Mouse (Mus musculus): ENCODE data around the gene Idi1. TPM values are rescaled to one million over a fixed set of nuclear protein-coding genes. Genes with fewer than 3 reads are reported as not detected.
"Not testable (repeated sequence)": the region's sequence is repeated elsewhere in the genome, so short reads cannot be mapped to it uniquely, and the experiment has no call there.

The Idi1 gene
- total and polyA plus RNA-seq, 3 experiments = 36.2 to 253 (median 126) TPM

GRCm38 (mm10) chr13:8933499-8933898 is 48.2 kb downstream of the Idi1 start:
- no peaks in the 10 kb centered on the region for H3K36me3 ChIP-seq (replicated peaks in 1 of 2; ENCODE audit: control insufficient read depth in 1 of 2, insufficient read depth in 1 of 2, low read length in 1 of 2)
- TF ChIP-seq MEF2A (IDR thresholded peaks at IDR 0.05; ENCODE audit: borderline replicate concordance, low read depth, low read length) (no peak), MAFK (IDR thresholded peaks at IDR 0.05; ENCODE audit: insufficient replicate concordance, low read length) (no peak), NELFE (IDR thresholded peaks at IDR 0.05; ENCODE audit: low read depth, low read length) (no peak), ZNF384 (IDR thresholded peaks at IDR 0.05; ENCODE audit: low read depth, low read length) (no peak), GABPA (IDR thresholded peaks at IDR 0.05; ENCODE audit: insufficient replicate concordance, low read depth, low read length) (no peak), PAX5 (IDR thresholded peaks at IDR 0.05; ENCODE audit: low read length) (no peak), NRF1 (IDR thresholded peaks at IDR 0.05; ENCODE audit: low read depth, low read length) (no peak), ZMIZ1 (IDR thresholded peaks at IDR 0.05; ENCODE audit: low read depth, low read length) (no peak), UBTF (IDR thresholded peaks at IDR 0.05; ENCODE audit: low read depth, low read length) (no peak), BHLHE40 (IDR thresholded peaks at IDR 0.05; ENCODE audit: low read depth, low read length) (no peak), RAD21 (IDR thresholded peaks at IDR 0.05; ENCODE audit: low read depth, low read length) (no peak), MAZ (IDR thresholded peaks at IDR 0.05; ENCODE audit: low read depth, low read length) (no peak)
- H3K4me3 ChIP-seq (replicated peaks in 1 of 3; ENCODE audit: low read depth in 2 of 3, low read length in 2 of 3, poor library complexity in 1 of 3) = no peak overlapping the region
- no peaks in the 10 kb centered on the region for H3K4me1 ChIP-seq (ENCODE audit: control insufficient read depth in 1 of 2, insufficient read depth in 2 of 2)
- H3K9ac ChIP-seq (ENCODE audit: insufficient read depth, low read depth) = no peak overlapping the region
- H3K9me3 ChIP-seq (replicated peaks; ENCODE audit: low read length) = no peaks in the 10 kb centered on the region
- no peak overlapping the region for H3K27ac ChIP-seq (ENCODE audit: insufficient read depth, low read depth)
- in situ Hi-C loops (cut with MboI; ENCODE audit: low pct_ligation_motif_present, low pct_unique_long_range_greater_than_20kb, low sequenced_read_pairs) (no loop called here), dilution Hi-C loops (cut with MboI; ENCODE audit: extremely low pct_ligation_motif_present, extremely low pct_unique_long_range_greater_than_20kb, low sequenced_read_pairs) (no loop called here)
- no peak overlapping the region for H3K4me2 ChIP-seq (ENCODE audit: insufficient read depth, low read depth, poor library complexity, severe bottlenecking)
- H3K79me2 ChIP-seq (replicated peaks; ENCODE audit: control insufficient read depth, extremely low read depth, insufficient read depth, poor library complexity, severe bottlenecking) = no peaks in the 10 kb centered on the region
- H3K27me3 ChIP-seq (replicated peaks) = peaks cover 5% of the 10 kb centered on the region
- DNase-seq (ENCODE audit: extremely low read depth) = no peak

GRCm38 (mm10) chr13:8937611-8938140 is 52.4 kb downstream of the Idi1 start:
- H3K9me3 ChIP-seq (replicated peaks; ENCODE audit: low read length); H3K4me2 ChIP-seq (ENCODE audit: insufficient read depth, low read depth, poor library complexity, severe bottlenecking); H3K27me3 ChIP-seq (replicated peaks); H3K36me3 ChIP-seq (replicated peaks in 1 of 2; ENCODE audit: control insufficient read depth in 1 of 2, insufficient read depth in 1 of 2, low read length in 1 of 2); DNase-seq (ENCODE audit: extremely low read depth); dilution Hi-C loops (cut with MboI; ENCODE audit: extremely low pct_ligation_motif_present, extremely low pct_unique_long_range_greater_than_20kb, low sequenced_read_pairs); H3K4me3 ChIP-seq (replicated peaks in 1 of 3; ENCODE audit: low read depth in 2 of 3, low read length in 2 of 3, poor library complexity in 1 of 3); H3K79me2 ChIP-seq (replicated peaks; ENCODE audit: control insufficient read depth, extremely low read depth, insufficient read depth, poor library complexity, severe bottlenecking); in situ Hi-C loops (cut with MboI; ENCODE audit: low pct_ligation_motif_present, low pct_unique_long_range_greater_than_20kb, low sequenced_read_pairs); H3K4me1 ChIP-seq (ENCODE audit: control insufficient read depth in 1 of 2, insufficient read depth in 2 of 2); H3K9ac ChIP-seq (ENCODE audit: insufficient read depth, low read depth); H3K27ac ChIP-seq (ENCODE audit: insufficient read depth, low read depth): not testable (repeated sequence)

GRCm38 (mm10) chr13:8941110-8941509 is 55.8 kb downstream of the Idi1 start:
- H3K36me3 ChIP-seq (replicated peaks in 1 of 2; ENCODE audit: control insufficient read depth in 1 of 2, insufficient read depth in 1 of 2, low read length in 1 of 2); dilution Hi-C loops (cut with MboI; ENCODE audit: extremely low pct_ligation_motif_present, extremely low pct_unique_long_range_greater_than_20kb, low sequenced_read_pairs); H3K9ac ChIP-seq (ENCODE audit: insufficient read depth, low read depth); H3K79me2 ChIP-seq (replicated peaks; ENCODE audit: control insufficient read depth, extremely low read depth, insufficient read depth, poor library complexity, severe bottlenecking); H3K27ac ChIP-seq (ENCODE audit: insufficient read depth, low read depth); H3K27me3 ChIP-seq (replicated peaks); in situ Hi-C loops (cut with MboI; ENCODE audit: low pct_ligation_motif_present, low pct_unique_long_range_greater_than_20kb, low sequenced_read_pairs); H3K4me1 ChIP-seq (ENCODE audit: control insufficient read depth in 1 of 2, insufficient read depth in 2 of 2); DNase-seq (ENCODE audit: extremely low read depth); H3K9me3 ChIP-seq (replicated peaks; ENCODE audit: low read length); H3K4me2 ChIP-seq (ENCODE audit: insufficient read depth, low read depth, poor library complexity, severe bottlenecking); H3K4me3 ChIP-seq (replicated peaks in 1 of 3; ENCODE audit: low read depth in 2 of 3, low read length in 2 of 3, poor library complexity in 1 of 3): not testable (repeated sequence)

GRCm38 (mm10) chr13:8941701-8942100 is 56.4 kb downstream of the Idi1 start:
- H3K4me3 ChIP-seq (replicated peaks in 1 of 3; ENCODE audit: low read depth in 2 of 3, low read length in 2 of 3, poor library complexity in 1 of 3); H3K79me2 ChIP-seq (replicated peaks; ENCODE audit: control insufficient read depth, extremely low read depth, insufficient read depth, poor library complexity, severe bottlenecking); H3K9me3 ChIP-seq (replicated peaks; ENCODE audit: low read length); H3K36me3 ChIP-seq (replicated peaks in 1 of 2; ENCODE audit: control insufficient read depth in 1 of 2, insufficient read depth in 1 of 2, low read length in 1 of 2); dilution Hi-C loops (cut with MboI; ENCODE audit: extremely low pct_ligation_motif_present, extremely low pct_unique_long_range_greater_than_20kb, low sequenced_read_pairs); H3K4me2 ChIP-seq (ENCODE audit: insufficient read depth, low read depth, poor library complexity, severe bottlenecking); DNase-seq (ENCODE audit: extremely low read depth); in situ Hi-C loops (cut with MboI; ENCODE audit: low pct_ligation_motif_present, low pct_unique_long_range_greater_than_20kb, low sequenced_read_pairs); H3K9ac ChIP-seq (ENCODE audit: insufficient read depth, low read depth); H3K27ac ChIP-seq (ENCODE audit: insufficient read depth, low read depth); H3K27me3 ChIP-seq (replicated peaks); H3K4me1 ChIP-seq (ENCODE audit: control insufficient read depth in 1 of 2, insufficient read depth in 2 of 2): not testable (repeated sequence)
